Mouse (Mus musculus): ENCODE data around the gene Rufy1.
A peak's percentile ranks its signal among the peaks of the same experiment; 100 is the strongest.

Gene Rufy1

GRCm38 (mm10) chr11:50426056-50426455, 4.9 kb downstream of the Rufy1 start:
- DNase-seq (ENCODE audit: low read depth): no peak

DNA sequence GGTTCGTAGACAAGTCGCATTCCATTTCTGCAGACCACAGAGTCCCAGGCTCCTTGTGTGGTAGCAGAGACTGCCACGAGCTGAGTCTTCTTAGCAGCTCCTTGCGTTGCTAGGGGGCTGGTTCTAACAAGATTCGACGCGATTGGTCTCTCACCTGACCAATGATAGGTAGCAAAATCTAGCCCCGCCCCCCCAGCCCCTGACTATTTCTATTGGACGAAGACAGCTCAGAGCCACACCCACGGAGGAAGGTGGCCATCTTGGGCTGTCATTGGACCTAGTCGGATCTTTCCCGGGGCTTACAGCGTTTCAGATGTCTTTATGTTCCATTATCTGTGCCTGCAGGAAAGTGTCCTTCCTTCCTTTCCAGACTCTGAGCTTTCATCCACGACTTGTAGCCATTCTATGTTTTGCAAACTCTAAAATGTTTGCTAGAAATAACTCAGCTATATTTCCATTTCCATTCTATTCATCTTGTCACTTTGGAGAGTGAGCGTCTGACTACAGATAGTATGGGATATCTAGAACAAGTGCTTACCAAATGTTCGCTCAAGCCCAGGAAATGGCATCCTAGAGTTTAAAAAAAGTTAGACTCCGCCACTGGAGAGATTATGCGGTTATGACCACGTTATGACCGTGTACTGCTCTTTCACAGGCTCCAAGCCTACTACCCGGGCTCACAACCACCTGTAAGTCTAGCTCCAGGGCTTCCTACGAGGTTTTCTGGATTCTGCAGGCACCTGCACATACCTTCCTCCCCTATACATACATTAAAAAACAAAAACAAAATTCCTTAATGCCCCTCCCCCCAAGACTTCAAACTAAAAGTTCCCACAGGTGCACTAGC, 8.8 kb downstream of the Rufy1 start:
- DNase-seq (ENCODE audit: low read depth): peak; percentile 67

GRCm38 (mm10) chr11:50421461-50421860, 9.5 kb downstream of the Rufy1 start:
- DNase-seq (ENCODE audit: low read depth): no peak

DNA sequence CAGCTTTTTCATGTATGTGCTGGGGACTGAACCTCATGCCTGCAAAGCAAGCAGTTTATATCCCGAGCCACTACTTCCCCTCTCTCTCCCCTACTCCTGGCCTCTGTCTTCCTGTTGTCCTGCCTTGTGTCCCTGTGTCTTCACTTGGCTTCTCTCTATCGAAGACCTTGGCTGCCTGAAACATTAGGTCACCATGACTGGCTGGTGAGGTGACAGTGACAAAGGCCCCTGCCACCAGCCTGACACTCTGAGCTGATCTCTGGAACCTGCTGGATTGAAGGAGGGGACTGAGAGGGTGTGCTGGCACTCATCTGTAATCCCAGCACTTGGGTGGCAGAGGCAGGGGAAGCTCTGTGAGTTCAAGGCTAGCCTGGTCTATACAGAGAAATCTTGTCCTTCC, 13.1 kb downstream of the Rufy1 start:
- no peak for DNase-seq (ENCODE audit: low read depth)

DNA sequence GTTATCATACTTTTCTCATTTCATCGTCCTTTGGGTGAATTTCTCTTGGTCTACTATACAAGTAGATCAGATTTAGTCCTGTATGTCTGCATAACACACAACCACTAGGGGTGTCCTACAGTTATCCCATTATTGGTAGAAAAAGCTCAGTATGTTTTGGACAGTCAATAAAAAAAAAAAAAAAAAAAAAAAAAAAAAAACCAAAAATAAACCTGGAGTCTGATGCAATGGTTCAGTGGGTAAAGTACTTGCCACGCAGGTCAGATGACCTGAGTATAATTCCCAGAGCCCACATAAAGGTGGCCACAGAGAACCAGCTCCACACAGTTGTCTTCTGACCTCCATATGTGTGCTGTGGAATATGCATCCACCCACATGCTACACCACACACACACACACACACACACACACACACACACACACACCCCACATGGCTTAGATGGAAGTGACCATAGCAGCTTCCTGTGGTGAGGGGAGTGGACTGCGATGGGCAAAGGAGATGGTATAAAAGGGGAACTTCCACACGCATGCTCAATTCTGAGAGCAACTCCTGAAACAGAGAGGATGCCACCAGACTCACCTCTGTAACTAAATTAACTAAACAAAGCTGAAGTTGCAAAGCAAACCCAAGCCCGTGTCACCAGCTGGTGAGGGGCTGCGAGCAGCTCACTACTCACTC, 15.2 kb downstream of the Rufy1 start:
- no peak for DNase-seq (ENCODE audit: low read depth)

DNA sequence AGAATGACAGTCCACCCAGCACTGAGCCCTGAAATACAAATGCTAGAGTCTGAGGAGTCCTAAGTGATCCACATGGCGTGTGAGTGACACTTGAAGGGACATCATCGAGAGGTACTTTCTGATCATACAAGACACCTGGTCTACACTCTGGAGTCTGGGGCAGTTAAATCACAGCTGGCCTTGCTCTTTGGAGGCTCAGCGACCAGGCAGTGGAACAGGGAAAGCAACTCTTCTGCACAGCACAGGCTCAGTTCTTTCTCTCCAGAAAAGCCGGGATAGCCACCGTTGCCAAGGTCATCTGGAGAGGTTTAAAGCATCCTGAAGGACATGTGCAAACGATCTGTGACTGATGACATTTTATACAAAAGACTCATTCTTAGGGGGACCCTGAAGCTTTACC, 23.7 kb downstream of the Rufy1 start:
- no peak for DNase-seq (ENCODE audit: low read depth)

GRCm38 (mm10) chr11:50403367-50404014, 27.4 kb downstream of the Rufy1 start:
- no peak for DNase-seq (ENCODE audit: low read depth)

DNA sequence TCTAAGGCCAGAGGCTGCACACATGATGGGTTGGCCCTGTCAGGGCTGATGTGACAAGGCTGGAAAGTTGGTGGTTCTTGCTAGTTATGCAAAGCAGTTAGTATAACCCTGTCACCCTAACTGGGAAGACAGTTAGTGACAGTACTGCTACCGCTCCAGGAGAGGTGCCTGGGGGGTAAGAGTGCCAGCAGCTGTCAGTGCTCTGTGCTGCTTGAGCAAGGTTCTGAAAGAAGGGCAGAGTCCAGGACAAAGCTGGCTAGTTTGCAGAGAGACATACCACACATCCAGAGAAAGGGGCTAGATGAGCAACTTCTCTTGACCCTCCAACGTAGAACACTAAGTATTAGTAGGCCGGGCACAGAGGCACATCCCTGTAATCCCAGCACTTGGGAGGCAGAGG, 28.4 kb downstream of the Rufy1 start:
- no peak for DNase-seq (ENCODE audit: low read depth)

DNA sequence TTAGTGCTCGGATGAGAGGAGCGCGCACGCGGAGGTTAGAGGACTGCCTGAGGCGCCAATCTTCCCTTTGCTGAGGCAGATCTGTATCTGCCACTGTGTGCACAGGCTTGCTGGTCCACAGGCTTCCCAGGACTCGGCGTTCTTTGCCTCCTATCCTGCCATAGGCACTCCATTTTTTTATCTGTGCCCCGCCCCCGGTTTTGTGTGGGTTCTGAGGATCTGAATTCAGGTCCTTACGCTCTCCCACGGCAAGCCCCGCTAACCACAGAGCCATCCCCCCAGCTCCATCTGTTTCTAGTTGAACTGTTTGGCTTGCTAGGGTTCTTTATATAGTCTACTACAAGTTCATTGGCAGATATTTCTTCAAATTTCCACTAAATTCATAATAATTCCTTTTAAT, 32.1 kb downstream of the Rufy1 start:
- DNase-seq (ENCODE audit: low read depth): no peak

DNA sequence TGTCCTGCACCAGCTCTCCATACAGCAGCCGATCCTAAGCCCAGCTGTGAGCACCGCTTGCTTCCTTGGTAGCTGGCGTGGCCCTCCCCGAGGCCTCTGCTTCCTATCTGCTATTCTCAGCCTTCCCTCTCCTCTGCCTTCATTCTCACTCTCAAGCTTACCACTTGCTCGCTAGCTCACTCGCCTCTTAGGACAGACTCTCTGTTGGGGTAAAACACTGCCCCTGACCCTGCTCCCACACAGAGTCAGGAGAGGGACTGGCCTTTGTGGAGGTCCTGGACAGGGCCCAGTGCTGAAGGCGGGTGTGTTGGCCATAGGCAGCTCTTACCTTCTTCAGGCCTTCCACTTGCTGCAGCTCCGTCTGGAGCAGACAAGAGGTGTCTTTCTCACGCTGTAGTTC, 33.6 kb downstream of the Rufy1 start:
- DNase-seq (ENCODE audit: low read depth): no peak

GRCm38 (mm10) chr11:50396766-50397307, 34.1 kb downstream of the Rufy1 start:
- DNase-seq (ENCODE audit: low read depth): no peak

DNA sequence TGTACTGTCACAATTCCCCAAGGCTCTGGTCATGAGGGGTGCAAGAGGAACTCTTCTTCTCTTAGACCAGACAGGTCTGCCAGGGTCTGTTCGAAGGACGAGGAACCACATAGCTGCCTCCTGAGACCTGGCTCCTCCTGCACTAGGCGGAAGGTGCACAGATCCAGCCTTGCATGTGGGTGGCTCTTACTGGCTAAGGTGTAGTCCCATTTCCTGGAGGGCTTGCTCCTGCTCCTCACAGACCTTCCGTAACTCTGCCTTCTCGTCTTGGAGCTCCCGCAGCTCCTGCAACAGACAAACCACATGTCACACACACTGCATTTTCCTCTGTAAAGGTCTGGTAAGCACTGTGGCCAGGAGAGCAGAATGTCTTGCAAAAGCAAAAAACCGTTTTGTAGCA, 36.2 kb downstream of the Rufy1 start:
- DNase-seq (ENCODE audit: low read depth): no peak

GRCm38 (mm10) chr11:50393306-50393705, 37.6 kb downstream of the Rufy1 start:
- no peak for DNase-seq (ENCODE audit: low read depth)

GRCm38 (mm10) chr11:50391272-50391960, 39.5 kb downstream of the Rufy1 start:
- no peak for DNase-seq (ENCODE audit: low read depth)

DNA sequence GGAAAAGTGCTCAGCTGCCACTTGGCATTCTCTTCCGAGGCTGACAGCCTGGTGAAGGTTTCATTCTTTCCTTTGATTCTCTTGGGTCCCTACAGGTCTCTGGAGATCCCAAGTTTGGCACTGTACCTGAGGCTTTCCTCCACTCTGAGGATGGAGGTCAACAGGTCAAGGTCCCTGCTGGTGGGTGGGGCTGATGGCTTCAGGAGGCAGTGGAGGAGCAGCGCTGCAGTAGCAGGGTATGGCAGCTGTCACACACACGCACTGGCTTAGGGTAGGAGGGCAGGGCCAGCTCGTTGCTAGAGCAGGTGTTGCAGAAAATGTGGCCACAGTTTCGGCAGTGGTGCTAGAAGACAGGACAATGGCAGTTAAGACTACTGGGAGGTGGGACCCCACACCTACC, 41.3 kb downstream of the Rufy1 start:
- no peak for DNase-seq (ENCODE audit: low read depth)

- DNase-seq (ENCODE audit: low read depth): no peak
These were observed 41.9 kb downstream of the Rufy1 start for GRCm38 (mm10) chr11:50389011-50389410.

GRCm38 (mm10) chr11:50388217-50388929, 42.6 kb downstream of the Rufy1 start:
- DNase-seq (ENCODE audit: low read depth): peak; percentile 37

GRCm38 (mm10) chr11:50387697-50388096, 43.2 kb downstream of the Rufy1 start:
- no peak for DNase-seq (ENCODE audit: low read depth)

DNA sequence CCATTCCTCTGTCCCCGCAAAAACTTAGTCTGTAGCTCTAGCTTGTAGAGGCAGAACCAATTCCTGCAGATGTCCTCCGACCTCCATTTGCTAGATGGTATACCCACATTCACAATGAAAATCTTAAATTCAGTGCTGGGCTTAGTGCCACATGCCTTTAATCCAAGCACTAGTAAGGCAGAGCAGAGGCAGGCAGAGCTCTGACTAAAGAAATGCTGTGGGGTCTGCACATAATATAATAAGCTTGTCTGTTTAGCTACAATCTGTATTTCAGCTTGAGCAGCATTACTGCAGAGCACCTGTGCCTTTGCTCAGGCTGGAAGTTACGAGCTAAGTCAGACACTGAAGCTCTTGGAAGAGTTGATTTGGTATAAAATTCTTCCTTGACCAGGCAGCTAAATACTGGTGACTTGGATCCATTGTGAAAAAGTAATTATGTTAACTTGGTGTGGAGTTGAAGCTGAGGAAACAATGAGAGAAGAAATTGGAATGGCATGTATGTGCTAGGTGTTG, 43.7 kb downstream of the Rufy1 start:
- peak; percentile 41 for DNase-seq (ENCODE audit: low read depth)

DNA sequence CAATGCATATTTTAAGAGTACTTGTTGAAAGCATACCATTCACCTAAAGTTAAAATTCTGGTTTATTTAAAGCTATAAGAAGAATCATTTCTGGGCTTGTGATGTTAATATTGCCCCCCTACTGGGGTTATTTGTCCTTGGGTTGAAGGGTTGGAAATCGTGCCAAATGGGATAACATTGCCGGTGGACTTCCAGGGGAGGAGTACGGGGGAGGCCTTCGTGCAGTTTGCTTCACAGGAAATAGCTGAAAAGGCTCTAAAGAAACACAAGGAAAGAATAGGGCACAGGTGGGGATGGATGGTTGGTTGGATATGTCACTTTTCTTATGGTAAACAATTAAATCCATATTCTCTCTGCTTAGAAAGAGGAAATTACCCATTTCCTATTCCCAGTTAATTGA, 49.6 kb downstream of the Rufy1 start:
- DNase-seq (ENCODE audit: low read depth): no peak

GRCm38 (mm10) chr11:50379023-50379752, 51.7 kb downstream of the Rufy1 start:
- peak; percentile 33 for DNase-seq (ENCODE audit: low read depth)
